Mouse (Mus musculus) embryonic fibroblast, embryonic 13.5 days (primary cell): ENCODE measurements around the gene Itpr1.

Experiments
- CTCF ChIP-seq: IDR thresholded peaks from 2 replicates; pipeline ENCODE4 v1.5.1; 2011; ENCODE audit warnings: mild to moderate bottlenecking, control low read depth, low read length, moderate library complexity, borderline replicate concordance; ENCODE audit not compliant: insufficient read depth
- POLR2A ChIP-seq: IDR thresholded peaks from 2 replicates; pipeline ENCODE4 v1.6.1; 2011; ENCODE audit warnings: low read depth, mild to moderate bottlenecking, control low read depth, low read length, moderate library complexity

DNA sequence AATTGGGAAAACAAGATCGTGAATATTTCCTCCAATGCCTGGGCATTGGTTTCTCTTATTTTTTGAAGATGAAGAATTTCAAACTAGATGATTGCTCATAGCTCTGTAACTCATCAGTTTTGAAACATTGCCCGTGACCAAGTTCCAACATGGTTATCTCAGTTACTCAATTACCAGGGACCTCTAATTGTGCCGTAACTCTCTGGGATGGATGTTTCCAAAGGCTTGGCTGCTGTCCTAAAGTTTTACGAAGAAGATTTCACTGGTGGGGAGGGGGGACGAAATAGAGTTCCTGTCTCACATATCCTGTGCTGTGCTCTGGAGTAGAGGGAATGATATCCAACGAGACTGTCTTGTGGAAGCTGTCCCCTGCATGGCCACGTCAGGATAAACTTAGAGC is 285.2 kb downstream of the Itpr1 start:
- no peak for TF ChIP-seq CTCF
- no peak for TF ChIP-seq POLR2A
